Mouse (Mus musculus): ENCODE data around the gene 1700025B11Rik. TPM values are rescaled to one million over a fixed set of nuclear protein-coding genes. Genes with fewer than 3 reads are reported as not detected.
"Not testable (repeated sequence)": the region's sequence is repeated elsewhere in the genome, so short reads cannot be mapped to it uniquely, and the experiment has no call there.

Gene 1700025B11Rik
- polyA plus RNA-seq, 1 experiment from 2014 or later = not detected

- not testable (repeated sequence) for H3K9me3 ChIP-seq (replicated peaks; ENCODE audit: control insufficient read depth, low read length); H3K27ac ChIP-seq (replicated peaks; ENCODE audit: low read depth, low read length); H3K9ac ChIP-seq (replicated peaks; ENCODE audit: low read length); H3K4me2 ChIP-seq (ENCODE audit: low read depth, low read length); H3K27me3 ChIP-seq (ENCODE audit: control insufficient read depth, insufficient read depth, low read length); H3K36me3 ChIP-seq (replicated peaks; ENCODE audit: control insufficient read depth, insufficient read depth, low read depth, low read length); H3K4me1 ChIP-seq (ENCODE audit: control insufficient read depth, insufficient read depth, low read length); H3K4me3 ChIP-seq (ENCODE audit: low read depth, low read length); ATAC-seq (replicated peaks; ENCODE audit: insufficient number of reproducible peaks, low FRiP score, low TSS enrichment, low read depth); DNase-seq (ENCODE audit: low spot score)
- WGBS = 64% methylated on average over 4 of the region's 4 CpGs
Observed at GRCm38 (mm10) chr15:77520596-77520995, 41.1 kb downstream of the 1700025B11Rik start.

Other genes starting within 250 kb of the 1700025B11Rik start
- not detected in 2 replicates for gene Apol7a, start 162.8 kb downstream of the 1700025B11Rik start, polyA plus RNA-seq (2014; fragmentation: Nextera tagmentation; extraction: Ambion mirVana)
- gene Apol9a, start 150.8 kb downstream of the 1700025B11Rik start, polyA plus RNA-seq (2014; fragmentation: Nextera tagmentation; extraction: Ambion mirVana) = not detected in 2 replicates
- gene Apol7b, start 114.4 kb downstream of the 1700025B11Rik start, polyA plus RNA-seq (2014; fragmentation: Nextera tagmentation; extraction: Ambion mirVana) = not detected in 2 replicates
- not detected in 2 replicates for gene Apol10a, start 84.8 kb downstream of the 1700025B11Rik start, polyA plus RNA-seq (2014; fragmentation: Nextera tagmentation; extraction: Ambion mirVana)
- gene Apol11a, start 53.6 kb downstream of the 1700025B11Rik start, polyA plus RNA-seq (2014; fragmentation: Nextera tagmentation; extraction: Ambion mirVana) = not detected in 2 replicates
- not detected in 2 replicates for gene Apol7c, start 28.6 kb downstream of the 1700025B11Rik start, polyA plus RNA-seq (2014; fragmentation: Nextera tagmentation; extraction: Ambion mirVana)
- not detected in 2 replicates for gene Apol10b, start 34.2 kb upstream of the 1700025B11Rik start, polyA plus RNA-seq (2014; fragmentation: Nextera tagmentation; extraction: Ambion mirVana)
- not detected in 2 replicates for gene Gm36245, start 37.4 kb upstream of the 1700025B11Rik start, polyA plus RNA-seq (2014; fragmentation: Nextera tagmentation; extraction: Ambion mirVana)
- gene Apol11b, start 81.4 kb upstream of the 1700025B11Rik start, polyA plus RNA-seq (2014; fragmentation: Nextera tagmentation; extraction: Ambion mirVana) = not detected in 2 replicates
- gene Apol7e, start 137.0 kb upstream of the 1700025B11Rik start, polyA plus RNA-seq (2014; fragmentation: Nextera tagmentation; extraction: Ambion mirVana) = not detected in 2 replicates
- gene Apol9b, start 167.1 kb upstream of the 1700025B11Rik start, polyA plus RNA-seq (2014; fragmentation: Nextera tagmentation; extraction: Ambion mirVana) = not detected in 2 replicates
- gene Apol8, start 195.1 kb upstream of the 1700025B11Rik start, polyA plus RNA-seq (2014; fragmentation: Nextera tagmentation; extraction: Ambion mirVana) = 0.29 TPM in 1 of 2 replicates, not detected in the other